Mouse (Mus musculus): ENCODE measurements around the gene Gpc6.

Gene Gpc6

GRCm38 (mm10) chr14:117816008-117816407 is 890.9 kb downstream of the Gpc6 start:
- no peak for DNase-seq

- DNase-seq, result no peak
Measured at GRCm38 (mm10) chr14:117816706-117817105, 891.6 kb downstream of the Gpc6 start.

- DNase-seq, result no peak
Measured at GRCm38 (mm10) chr14:117817196-117817595, 892.1 kb downstream of the Gpc6 start.

- no peak for DNase-seq
Measured at GRCm38 (mm10) chr14:117824491-117824890, 899.4 kb downstream of the Gpc6 start.

- no peak for DNase-seq
Measured at GRCm38 (mm10) chr14:117826294-117827046, 901.4 kb downstream of the Gpc6 start.

GRCm38 (mm10) chr14:117831267-117831666 is 906.2 kb downstream of the Gpc6 start:
- no peak for DNase-seq

GRCm38 (mm10) chr14:117831731-117832130 is 906.6 kb downstream of the Gpc6 start:
- DNase-seq, result no peak

- no peak for DNase-seq
Measured at GRCm38 (mm10) chr14:117835506-117835905, 910.4 kb downstream of the Gpc6 start.

- no peak for DNase-seq
Measured at GRCm38 (mm10) chr14:117837021-117837420, 911.9 kb downstream of the Gpc6 start.

- DNase-seq, result no peak
Measured at GRCm38 (mm10) chr14:117837715-117838114, 912.6 kb downstream of the Gpc6 start.

- no peak for DNase-seq
Measured at GRCm38 (mm10) chr14:117841211-117841610, 916.1 kb downstream of the Gpc6 start.

GRCm38 (mm10) chr14:117841797-117842553 is 916.9 kb downstream of the Gpc6 start:
- no peak for DNase-seq

GRCm38 (mm10) chr14:117849591-117850505 is 924.7 kb downstream of the Gpc6 start:
- DNase-seq, result no peak

- no peak for DNase-seq
Measured at GRCm38 (mm10) chr14:117852266-117852665, 927.2 kb downstream of the Gpc6 start.

GRCm38 (mm10) chr14:117852842-117853241 is 927.7 kb downstream of the Gpc6 start:
- DNase-seq, result no peak

- DNase-seq, result no peak
Measured at GRCm38 (mm10) chr14:117854498-117854897, 929.4 kb downstream of the Gpc6 start.

- DNase-seq, result no peak
Measured at GRCm38 (mm10) chr14:117871268-117871667, 946.2 kb downstream of the Gpc6 start.

- DNase-seq, result no peak
Measured at GRCm38 (mm10) chr14:117879313-117879712, 954.2 kb downstream of the Gpc6 start.

GRCm38 (mm10) chr14:117881112-117881511 is 956.0 kb downstream of the Gpc6 start:
- DNase-seq, result no peak

GRCm38 (mm10) chr14:117882222-117882621 is 957.1 kb downstream of the Gpc6 start:
- no peak for DNase-seq

GRCm38 (mm10) chr14:117889653-117890052 is 964.5 kb downstream of the Gpc6 start:
- DNase-seq, result no peak

GRCm38 (mm10) chr14:117891426-117891825 is 966.3 kb downstream of the Gpc6 start:
- no peak for DNase-seq

GRCm38 (mm10) chr14:117892026-117892425 is 966.9 kb downstream of the Gpc6 start:
- DNase-seq, result no peak
